Mouse (Mus musculus): ENCODE results near the gene Zfp775. TPM values are rescaled to one million over a fixed set of nuclear protein-coding genes. Genes with fewer than 3 reads are reported as not detected.

The Zfp775 gene
- total and polyA plus RNA-seq, 3 experiments = 3.2 to 6.5 (median 3.5) TPM

DNA sequence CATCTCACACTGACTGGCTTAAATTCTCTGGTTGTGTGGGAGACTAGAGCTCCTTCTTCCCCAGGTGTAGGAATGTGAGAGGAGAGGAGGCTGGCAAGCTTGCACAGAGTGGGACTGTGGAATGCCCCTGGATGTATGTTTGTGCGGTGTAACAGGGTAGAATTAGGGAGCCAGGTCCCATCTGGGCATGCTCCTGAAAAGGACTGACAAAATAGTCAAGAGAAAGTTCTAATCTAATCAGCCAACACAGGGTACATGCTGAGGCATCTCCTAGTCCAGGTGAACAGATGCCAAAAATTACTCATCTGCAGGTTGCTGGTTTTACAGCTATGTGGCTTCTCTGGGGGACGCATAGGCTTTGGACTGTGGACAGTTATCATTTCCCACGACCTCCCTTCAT lies 45.9 kb upstream of the Zfp775 start:
- Histone ChIP-seq H3K79me2 (replicated peaks; ENCODE audit: control insufficient read depth, extremely low read depth, insufficient read depth, poor library complexity, severe bottlenecking) (no peaks in the 10 kb centered on the region), H3K4me1 (ENCODE audit: control insufficient read depth in 1 of 2, insufficient read depth in 2 of 2) (peaks cover 4 to 14% of the 10 kb centered on the region in 2 experiments), H3K27me3 (replicated peaks) (peaks cover 17% of the 10 kb centered on the region), H3K9me3 (replicated peaks; ENCODE audit: low read length) (no peaks in the 10 kb centered on the region), H3K4me3 (replicated peaks in 1 of 3; ENCODE audit: low read depth in 2 of 3, low read length in 2 of 3, poor library complexity in 1 of 3) (no peak overlapping the region), H3K27ac (ENCODE audit: insufficient read depth, low read depth) (no peak overlapping the region), H3K4me2 (ENCODE audit: insufficient read depth, low read depth, poor library complexity, severe bottlenecking) (no peak overlapping the region; the same call in 1 of the 2 replicates), H3K36me3 (replicated peaks in 1 of 2; ENCODE audit: control insufficient read depth in 1 of 2, insufficient read depth in 1 of 2, low read length in 1 of 2) (peaks cover 0 to 16% of the 10 kb centered on the region in 2 experiments), H3K9ac (ENCODE audit: insufficient read depth, low read depth) (no peak overlapping the region)
- DNase-seq (ENCODE audit: extremely low read depth) = no peak
- TF ChIP-seq RCOR1 (conservative IDR thresholded peaks at IDR 0.05; ENCODE audit: low read depth, low read length) (no peak), POLR2AphosphoS2 (IDR thresholded peaks at IDR 0.05; ENCODE audit: low read depth, low read length) (no peak), MAZ (IDR thresholded peaks at IDR 0.05; ENCODE audit: low read depth, low read length) (no peak), USF1 (IDR thresholded peaks at IDR 0.05; ENCODE audit: low read depth, low read length) (no peak), E2F4 (IDR thresholded peaks at IDR 0.05; ENCODE audit: insufficient replicate concordance, low read depth, low read length) (no peak), ZC3H11A (IDR thresholded peaks at IDR 0.05; ENCODE audit: low read depth, low read length) (no peak), IRF4 (IDR thresholded peaks at IDR 0.05; ENCODE audit: low read depth, low read length) (no peak), MXI1 (IDR thresholded peaks at IDR 0.05; ENCODE audit: low read depth, low read length) (no peak), ZMIZ1 (IDR thresholded peaks at IDR 0.05; ENCODE audit: low read depth, low read length) (no peak), JUND (conservative IDR thresholded peaks at IDR 0.05; ENCODE audit: low read depth, low read length) (no peak), CTCF (conservative IDR thresholded peaks at IDR 0.05 in 1 of 2, IDR thresholded peaks at IDR 0.05 in 1 of 2; ENCODE audit: low read depth in 2 of 2, low read length in 2 of 2) (no peak), JUN (IDR thresholded peaks at IDR 0.05; ENCODE audit: insufficient read depth, low read depth, low read length) (no peak), ETS1 (conservative IDR thresholded peaks at IDR 0.05; ENCODE audit: low read depth, low read length) (no peak), BHLHE40 (IDR thresholded peaks at IDR 0.05; ENCODE audit: low read depth, low read length) (no peak), RAD21 (IDR thresholded peaks at IDR 0.05; ENCODE audit: low read depth, low read length) (no peak), MAX (IDR thresholded peaks at IDR 0.05; ENCODE audit: low read length) (no peak)
- dilution Hi-C loops (cut with MboI; ENCODE audit: extremely low pct_ligation_motif_present, extremely low pct_unique_long_range_greater_than_20kb, low sequenced_read_pairs) = no loop called here
- in situ Hi-C loops (cut with MboI; ENCODE audit: low pct_ligation_motif_present, low pct_unique_long_range_greater_than_20kb, low sequenced_read_pairs) = loop anchor here (5.0 kb wide), 1 partner anchor 71 kb away; the partner anchor contains the start of gene AI854703

DNA sequence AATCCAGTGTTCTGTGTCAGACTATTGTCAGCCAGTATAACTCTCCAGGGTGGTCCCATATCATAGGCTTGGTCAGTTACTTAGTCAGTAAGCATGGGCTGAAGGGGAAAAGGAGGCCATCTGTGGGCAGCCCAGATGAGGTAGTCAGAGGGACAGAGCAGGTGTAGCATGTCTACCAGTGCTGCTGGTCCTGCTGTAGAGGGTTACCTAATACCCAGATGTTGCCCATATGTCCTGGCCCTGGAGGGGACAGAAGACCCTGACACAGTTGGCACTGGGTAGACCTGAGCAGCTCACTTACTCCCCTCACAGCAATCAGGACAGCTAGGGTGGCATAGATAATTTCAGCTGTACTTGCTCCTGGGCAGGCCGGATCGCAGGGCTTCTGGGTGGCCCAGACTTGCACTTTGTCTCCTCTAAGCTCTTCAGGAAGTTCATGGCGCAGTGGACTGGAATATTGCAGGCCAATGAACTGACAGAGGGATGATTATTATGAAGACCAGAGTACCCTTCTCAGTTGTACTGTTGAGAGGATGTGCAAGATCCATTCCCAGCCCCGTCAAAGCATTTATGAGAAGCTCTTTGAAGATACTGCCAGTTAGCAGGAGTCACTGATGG lies 36.1 kb upstream of the Zfp775 start:
- H3K9ac ChIP-seq (ENCODE audit: insufficient read depth, low read depth) = no peak overlapping the region
- H3K4me3 ChIP-seq (replicated peaks in 1 of 3; ENCODE audit: low read depth in 2 of 3, low read length in 2 of 3, poor library complexity in 1 of 3) = no peak overlapping the region
- no peak overlapping the region for H3K4me2 ChIP-seq (ENCODE audit: insufficient read depth, low read depth, poor library complexity, severe bottlenecking)
- TF ChIP-seq USF1 (IDR thresholded peaks at IDR 0.05; ENCODE audit: low read depth, low read length) = no peak
- no peak for TF ChIP-seq CHD2 (IDR thresholded peaks at IDR 0.05; ENCODE audit: low read length)
- no peak for TF ChIP-seq IRF4 (IDR thresholded peaks at IDR 0.05; ENCODE audit: low read depth, low read length)
- in situ Hi-C loops (cut with MboI; ENCODE audit: low pct_ligation_motif_present, low pct_unique_long_range_greater_than_20kb, low sequenced_read_pairs) (no loop called here), dilution Hi-C loops (cut with MboI; ENCODE audit: extremely low pct_ligation_motif_present, extremely low pct_unique_long_range_greater_than_20kb, low sequenced_read_pairs) (no loop called here)
- H3K27me3 ChIP-seq (replicated peaks) = no peaks in the 10 kb centered on the region
- H3K79me2 ChIP-seq (replicated peaks; ENCODE audit: control insufficient read depth, extremely low read depth, insufficient read depth, poor library complexity, severe bottlenecking) = no peaks in the 10 kb centered on the region
- H3K36me3 ChIP-seq (replicated peaks in 1 of 2; ENCODE audit: control insufficient read depth in 1 of 2, insufficient read depth in 1 of 2, low read length in 1 of 2) = peaks cover 3 to 43% of the 10 kb centered on the region in 2 experiments
- peaks cover 4% of the 10 kb centered on the region for H3K9me3 ChIP-seq (replicated peaks; ENCODE audit: low read length)
- H3K4me1 ChIP-seq (ENCODE audit: control insufficient read depth in 1 of 2, insufficient read depth in 2 of 2) = peaks cover 0 to 4% of the 10 kb centered on the region in 2 experiments; a peak in 1 of 4 replicates
- no peak for DNase-seq (ENCODE audit: extremely low read depth)
- H3K27ac ChIP-seq (ENCODE audit: insufficient read depth, low read depth) = no peak overlapping the region
